Mouse (Mus musculus) activated CD4-positive, CD25-positive, alpha-beta regulatory T cell, adult 4 months (primary cell): Measurements from ENCODE around the gene 4931406P16Rik. TPM values are rescaled to one million over a fixed set of nuclear protein-coding genes. Genes with fewer than 3 reads are reported as not detected.

Source experiments
- ATAC-seq: one replicate; pipeline ENCODE4 v1.8.0; 2017
- polyA plus RNA-seq, 2 experiments: library from polyadenylated mRNA; unstranded; fragments of 100-300 nt; shearing (Covaris generic); gene quantifications; one replicate each; pipeline ENCODE4 v1.2.1; 2017

4931406P16Rik gene
- polyA plus RNA-seq, 2 experiments from 2014 or later, result 23.5 to 24.1 TPM

- no peak for ATAC-seq
Observed at GRCm38 (mm10) chr7:34242176-34242575, 71.2 kb downstream of the 4931406P16Rik start.

GRCm38 (mm10) chr7:34238086-34238485, 75.3 kb downstream of the 4931406P16Rik start:
- no peak for ATAC-seq

- ATAC-seq, result no peak
Observed at GRCm38 (mm10) chr7:34235602-34236001, 77.7 kb downstream of the 4931406P16Rik start.

- no peak for ATAC-seq
Observed at GRCm38 (mm10) chr7:34234610-34235561, 78.5 kb downstream of the 4931406P16Rik start.

- ATAC-seq, result peak; percentile 80
Observed at GRCm38 (mm10) chr7:34233909-34234609, 79.3 kb downstream of the 4931406P16Rik start.

- ATAC-seq, result no peak
Observed at GRCm38 (mm10) chr7:34232785-34233725, 80.3 kb downstream of the 4931406P16Rik start.

GRCm38 (mm10) chr7:34230116-34230515, 83.2 kb downstream of the 4931406P16Rik start, which contains the start of gene Gpi1:
Gene Gpi1, minus strand, starts transcription at chr7:34230336.
- peak; percentile 60 for ATAC-seq

- ATAC-seq, result no peak
Observed at GRCm38 (mm10) chr7:34229691-34230111, 83.7 kb downstream of the 4931406P16Rik start.

GRCm38 (mm10) chr7:34229153-34229552, 84.2 kb downstream of the 4931406P16Rik start:
- no peak for ATAC-seq

- no peak for ATAC-seq
Observed at GRCm38 (mm10) chr7:34228641-34229040, 84.7 kb downstream of the 4931406P16Rik start.

- ATAC-seq, result no peak
Observed at GRCm38 (mm10) chr7:34226846-34227245, 86.5 kb downstream of the 4931406P16Rik start.

GRCm38 (mm10) chr7:34226086-34226485, 87.3 kb downstream of the 4931406P16Rik start:
- no peak for ATAC-seq

- no peak for ATAC-seq
Observed at GRCm38 (mm10) chr7:34224308-34224707, 89.0 kb downstream of the 4931406P16Rik start.

- no peak for ATAC-seq
Observed at GRCm38 (mm10) chr7:34222340-34222739, 91.0 kb downstream of the 4931406P16Rik start.

- no peak for ATAC-seq
Observed at GRCm38 (mm10) chr7:34221594-34222250, 91.6 kb downstream of the 4931406P16Rik start.

GRCm38 (mm10) chr7:34218496-34218895, 94.9 kb downstream of the 4931406P16Rik start:
- no peak for ATAC-seq

- ATAC-seq, result no peak
Observed at GRCm38 (mm10) chr7:34216474-34216873, 96.9 kb downstream of the 4931406P16Rik start.

GRCm38 (mm10) chr7:34215481-34215880, 97.9 kb downstream of the 4931406P16Rik start:
- ATAC-seq, result no peak

GRCm38 (mm10) chr7:34214644-34215043, 98.7 kb downstream of the 4931406P16Rik start:
- no peak for ATAC-seq

- ATAC-seq, result no peak
Observed at GRCm38 (mm10) chr7:34213281-34213680, 100.1 kb downstream of the 4931406P16Rik start.

GRCm38 (mm10) chr7:34208027-34208745, 105.2 kb downstream of the 4931406P16Rik start:
- ATAC-seq, result no peak
